Mouse (Mus musculus): ENCODE results near the gene Lalba. TPM values are rescaled to one million over a fixed set of nuclear protein-coding genes. Genes with fewer than 3 reads are reported as not detected.

Gene Lalba
- polyA plus RNA-seq (2012; rRNA removed): not detected in 2 replicates

GRCm38 (mm10) chr15:98482701-98483100 lies at the start of gene Lalba:
Gene Lalba, minus strand, starts transcription at chr15:98482721.

GRCm38 (mm10) chr15:98492102-98492501 lies 9.6 kb upstream of the Lalba start, which contains the start of gene Olfr279:
Gene Olfr279, plus strand, starts transcription at chr15:98492402.

GRCm38 (mm10) chr15:98469596-98469995 lies 12.9 kb downstream of the Lalba start, which contains the start of gene OR5BS1P:
Gene OR5BS1P, plus strand, starts transcription at chr15:98469896.

GRCm38 (mm10) chr15:98452288-98452687 lies 30.2 kb downstream of the Lalba start, which contains the start of gene Olfr281:
Gene Olfr281, plus strand, starts transcription at chr15:98452588.

GRCm38 (mm10) chr15:98430925-98431324 lies 51.6 kb downstream of the Lalba start, which contains the start of gene Olfr282:
Gene Olfr282, plus strand, starts transcription at chr15:98431225.

Other genes starting within 250 kb of the Lalba start
- 0.15 and 0.22 TPM in 2 replicates for gene Olfr286, start 248.3 kb downstream of the Lalba start, polyA plus RNA-seq (2012; rRNA removed)
- not detected in 2 replicates for gene H1fnt, start 225.4 kb downstream of the Lalba start, polyA plus RNA-seq (2012; rRNA removed)
- gene Zfp641, start 186.6 kb downstream of the Lalba start, polyA plus RNA-seq (2012; rRNA removed): 0.13 and 0.29 TPM in 2 replicates
- not detected in 2 replicates for gene Olfr285, start 165.4 kb downstream of the Lalba start, polyA plus RNA-seq (2012; rRNA removed)
- gene Olfr284, start 141.7 kb downstream of the Lalba start, polyA plus RNA-seq (2012; rRNA removed): not detected in 2 replicates
- not detected in 2 replicates for gene Olfr283, start 101.8 kb downstream of the Lalba start, polyA plus RNA-seq (2012; rRNA removed)
- gene Olfr282, start 51.5 kb downstream of the Lalba start, polyA plus RNA-seq (2012; rRNA removed): not detected in 2 replicates
- not detected in 2 replicates for gene Olfr281, start 30.1 kb downstream of the Lalba start, polyA plus RNA-seq (2012; rRNA removed)
- gene OR5BS1P, start 12.8 kb downstream of the Lalba start, polyA plus RNA-seq (2012; rRNA removed): not detected in 2 replicates
- gene Olfr279, start 9.7 kb upstream of the Lalba start, polyA plus RNA-seq (2012; rRNA removed): not detected in 2 replicates
- gene Kansl2, start 51.5 kb upstream of the Lalba start, polyA plus RNA-seq (2012; rRNA removed): 9.7 and 11.1 TPM in 2 replicates
- 0.94 and 2.3 TPM in 2 replicates for gene Ccnt1, start 88.2 kb upstream of the Lalba start, polyA plus RNA-seq (2012; rRNA removed)
- gene 4930415O20Rik, start 88.3 kb upstream of the Lalba start, polyA plus RNA-seq (2012; rRNA removed): 0.85 and 2.0 TPM in 2 replicates
- gene Adcy6, start 127.4 kb upstream of the Lalba start, polyA plus RNA-seq (2012; rRNA removed): 45.7 and 64.2 TPM in 2 replicates
- gene Cacnb3, start 148.1 kb upstream of the Lalba start, polyA plus RNA-seq (2012; rRNA removed): 38.3 and 44.2 TPM in 2 replicates
- gene Ddx23, start 180.2 kb upstream of the Lalba start, polyA plus RNA-seq (2012; rRNA removed): 11.8 and 12.9 TPM in 2 replicates
- 0.57 and 0.62 TPM in 2 replicates for gene Rnd1, start 194.7 kb upstream of the Lalba start, polyA plus RNA-seq (2012; rRNA removed)
- gene Ccdc65, start 225.5 kb upstream of the Lalba start, polyA plus RNA-seq (2012; rRNA removed): 0.43 and 0.45 TPM in 2 replicates
- gene Fkbp11, start 245.5 kb upstream of the Lalba start, polyA plus RNA-seq (2012; rRNA removed): 18.3 and 25.4 TPM in 2 replicates